Mouse (Mus musculus) forebrain, embryonic 15.5 days (tissue): ENCODE results near the gene Kcnh5. TPM values are rescaled to one million over a fixed set of nuclear protein-coding genes. Genes with fewer than 3 reads are reported as not detected.

Source experiments
- ATAC-seq: fragments of 200-750 bp; cut with Nextera tagmentation; replicated peaks from 2 replicates; pipeline ENCODE4 v1.8.0; 2017; ENCODE audit warnings: mild to moderate bottlenecking, moderate TSS enrichment, moderate library complexity
- H3K27ac ChIP-seq: fragments of 300-500 bp; sonication (generic); replicated peaks from 2 replicates; pipeline ENCODE4 v1.5.1; 2015; ENCODE audit warnings: mild to moderate bottlenecking, inconsistent platforms
- H3K27me3 ChIP-seq: fragments of 300-500 bp; sonication (generic); 2 replicates; pipeline ENCODE4 v1.6.1; 2015; ENCODE audit warnings: inconsistent platforms
- H3K36me3 ChIP-seq: fragments of 300-500 bp; sonication (generic); 2 replicates; pipeline ENCODE4 v1.6.1; 2015; ENCODE audit warnings: mild to moderate bottlenecking, inconsistent platforms
- H3K4me1 ChIP-seq: fragments of 300-500 bp; sonication (generic); 2 replicates; pipeline ENCODE4 v1.6.1; 2015; ENCODE audit warnings: inconsistent platforms
- H3K4me2 ChIP-seq: fragments of 300-500 bp; sonication (generic); replicated peaks from 2 replicates; pipeline ENCODE4 v1.6.1; 2015; ENCODE audit warnings: mild to moderate bottlenecking, inconsistent platforms
- H3K4me3 ChIP-seq: fragments of 300-500 bp; sonication (generic); 2 replicates; pipeline ENCODE4 v1.5.1; 2015; ENCODE audit warnings: mild to moderate bottlenecking, inconsistent platforms
- H3K9ac ChIP-seq: fragments of 300-500 bp; sonication (generic); replicated peaks from 2 replicates; pipeline ENCODE4 v1.6.1; 2015; ENCODE audit warnings: mild to moderate bottlenecking, inconsistent platforms
- H3K9me3 ChIP-seq: fragments of 300-500 bp; sonication (generic); 2 replicates; pipeline ENCODE4 v1.6.1; 2016; ENCODE audit warnings: inconsistent platforms
- WGBS: fragments of 180-500 bp; shearing (Covaris S2); methylation state at CpG from one replicate; pipeline ENCODE4 v1.1.7; 2015; ENCODE audit warnings: mixed read lengths; 5-methylcytosine and 5-hydroxymethylcytosine counted together
- polyA plus RNA-seq: library from polyadenylated mRNA; unstranded; fragments of >200 nt; fragmentation: Nextera tagmentation; extraction: Ambion mirVana; gene quantifications from 2 replicates; pipeline ENCODE4 v1.2.1, GENCODE M21; 2015

Gene Kcnh5
- polyA plus RNA-seq, 1 experiment from 2014 or later = 3.4 TPM

DNA sequence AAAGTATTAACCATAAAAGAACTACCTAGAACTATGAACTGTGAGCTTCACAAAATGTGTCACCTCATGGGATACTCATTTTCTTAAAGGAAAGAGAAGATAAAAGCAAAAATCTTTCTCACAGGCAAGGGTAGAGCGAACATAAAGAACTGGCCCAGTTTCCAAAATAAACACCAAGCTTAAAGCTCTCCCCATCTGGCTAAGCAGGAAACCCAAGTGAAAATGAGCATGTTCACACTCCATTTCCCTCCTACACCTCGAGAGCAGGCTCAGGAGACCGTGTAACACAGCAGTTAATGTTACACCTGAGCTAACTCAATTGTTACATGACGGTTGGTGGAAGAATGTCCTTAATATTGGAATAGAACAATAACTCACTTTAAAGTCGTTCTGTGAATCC, 100.0 kb downstream of the Kcnh5 start:
- 72% methylated on average over 5 of the region's 5 CpGs for WGBS

DNA sequence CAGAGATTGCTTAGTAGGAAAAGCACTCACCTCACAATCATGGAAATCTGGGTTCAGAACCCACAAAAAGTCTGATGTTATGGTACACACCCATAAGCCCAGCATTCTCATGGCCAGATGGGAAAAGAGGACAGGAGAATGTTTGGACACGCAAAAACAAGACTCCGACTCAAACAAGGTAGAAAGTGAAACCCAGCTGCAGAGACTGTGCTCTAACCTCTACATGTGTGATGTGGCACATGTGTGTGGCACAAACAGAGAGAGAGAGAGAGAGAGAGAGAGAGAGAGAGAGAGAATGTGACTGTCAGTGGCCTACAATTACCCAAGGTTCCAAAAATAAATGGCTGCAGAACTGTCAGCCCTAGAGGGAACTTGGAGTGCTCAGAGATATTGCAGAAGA, 106.1 kb downstream of the Kcnh5 start:
- Histone ChIP-seq H3K9me3 (no peaks in the 10 kb centered on the region), H3K36me3 (no peaks in the 10 kb centered on the region), H3K4me3 (no peak overlapping the region), H3K4me1 (no peaks in the 10 kb centered on the region), H3K9ac (no peak overlapping the region), H3K27me3 (no peaks in the 10 kb centered on the region), H3K27ac (no peak overlapping the region), H3K4me2 (no peak overlapping the region)
- WGBS = 98% methylated on average over 2 of the region's 2 CpGs
- no peak for ATAC-seq

More for the DNA sequence above, 100.0 kb downstream of the Kcnh5 start:
- Histone ChIP-seq H3K9ac (no peak overlapping the region), H3K4me3 (no peak overlapping the region), H3K4me2 (no peak overlapping the region), H3K9me3 (no peaks in the 10 kb centered on the region), H3K4me1 (no peaks in the 10 kb centered on the region), H3K27ac (no peak overlapping the region), H3K36me3 (no peaks in the 10 kb centered on the region), H3K27me3 (no peaks in the 10 kb centered on the region)
- no peak for ATAC-seq

- H3K4me1 ChIP-seq = peaks cover 18% of the 10 kb centered on the region
- no peaks in the 10 kb centered on the region for H3K36me3 ChIP-seq
- no peak overlapping the region for H3K9ac ChIP-seq
- H3K27me3 ChIP-seq = no peaks in the 10 kb centered on the region
- H3K4me3 ChIP-seq = no peak overlapping the region
- no peaks in the 10 kb centered on the region for H3K9me3 ChIP-seq
- ATAC-seq = peak; percentile 82
- H3K4me2 ChIP-seq = no peak overlapping the region
- peak overlapping the region; percentile 34; the same call in 1 of the 2 replicates for H3K27ac ChIP-seq
Measured at GRCm38 (mm10) chr12:75062571-75062970, 114.6 kb downstream of the Kcnh5 start.

- H3K27ac ChIP-seq = peak overlapping the region; percentile 11; the same call in 1 of the 2 replicates
- peaks cover 18% of the 10 kb centered on the region for H3K4me1 ChIP-seq
- H3K36me3 ChIP-seq = no peaks in the 10 kb centered on the region
- WGBS = 33% methylated on average over 4 of the region's 4 CpGs
- no peak overlapping the region for H3K4me2 ChIP-seq
- 0 out of 2 replicates have a peak, but pooled peaks have one; percentile 23 for ATAC-seq
- H3K4me3 ChIP-seq = no peak overlapping the region
- no peaks in the 10 kb centered on the region for H3K9me3 ChIP-seq
- no peaks in the 10 kb centered on the region for H3K27me3 ChIP-seq
- H3K9ac ChIP-seq = no peak overlapping the region
Measured at GRCm38 (mm10) chr12:75061731-75062130, 115.4 kb downstream of the Kcnh5 start.

DNA sequence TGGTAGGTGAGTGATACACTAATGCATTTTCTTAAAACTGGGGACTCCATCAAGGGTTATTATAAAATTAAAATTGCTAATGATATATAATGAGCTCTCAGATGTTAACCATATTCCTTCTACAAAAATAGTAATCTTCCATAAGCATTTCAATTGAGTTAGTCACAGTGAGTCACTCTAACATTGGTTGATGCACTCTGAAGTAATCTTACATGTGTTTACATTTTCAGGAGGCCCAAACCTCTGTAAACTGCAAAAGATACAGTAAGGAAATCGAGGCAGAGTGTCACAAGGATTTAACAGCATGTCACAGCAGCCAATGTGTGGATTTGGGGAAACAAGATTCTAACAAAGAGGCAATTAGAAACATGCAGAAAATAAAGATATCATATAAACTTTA, 123.4 kb downstream of the Kcnh5 start:
- no peak overlapping the region for H3K27ac ChIP-seq
- 66% methylated on average over 1 of the region's 1 CpGs for WGBS
- H3K36me3 ChIP-seq = no peaks in the 10 kb centered on the region
- H3K4me2 ChIP-seq = no peak overlapping the region
- H3K4me1 ChIP-seq = no peaks in the 10 kb centered on the region
- no peaks in the 10 kb centered on the region for H3K27me3 ChIP-seq
- no peaks in the 10 kb centered on the region for H3K9me3 ChIP-seq
- no peak for ATAC-seq
- H3K4me3 ChIP-seq = no peak overlapping the region
- no peak overlapping the region for H3K9ac ChIP-seq

DNA sequence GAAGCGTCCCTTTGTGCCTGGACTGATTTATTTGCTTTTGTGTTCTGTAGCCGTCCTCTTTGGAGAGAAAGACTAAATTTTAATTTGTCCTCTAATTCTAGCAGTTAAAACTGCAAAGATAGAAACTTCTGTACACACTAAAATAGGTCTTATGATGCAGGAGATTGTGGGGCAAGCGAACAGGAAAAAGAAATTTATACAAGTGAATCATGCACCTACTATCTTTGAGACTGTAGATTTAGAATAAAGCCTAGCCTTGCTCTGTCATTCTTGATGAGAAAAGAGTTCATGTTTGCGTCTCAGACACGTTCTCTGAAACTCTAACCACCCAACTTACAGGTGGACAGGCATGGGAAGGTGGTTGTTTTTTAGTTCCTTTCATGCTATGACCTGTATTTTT, 140.4 kb downstream of the Kcnh5 start:
- H3K27ac ChIP-seq = no peak overlapping the region
- H3K4me3 ChIP-seq = no peak overlapping the region
- H3K4me2 ChIP-seq = no peak overlapping the region
- WGBS = 91% methylated on average over 5 of the region's 5 CpGs
- no peaks in the 10 kb centered on the region for H3K27me3 ChIP-seq
- H3K9ac ChIP-seq = no peak overlapping the region
- peaks cover 3% of the 10 kb centered on the region; the same call in 1 of the 2 replicates for H3K4me1 ChIP-seq
- no peaks in the 10 kb centered on the region for H3K9me3 ChIP-seq
- H3K36me3 ChIP-seq = no peaks in the 10 kb centered on the region
- no peak for ATAC-seq

DNA sequence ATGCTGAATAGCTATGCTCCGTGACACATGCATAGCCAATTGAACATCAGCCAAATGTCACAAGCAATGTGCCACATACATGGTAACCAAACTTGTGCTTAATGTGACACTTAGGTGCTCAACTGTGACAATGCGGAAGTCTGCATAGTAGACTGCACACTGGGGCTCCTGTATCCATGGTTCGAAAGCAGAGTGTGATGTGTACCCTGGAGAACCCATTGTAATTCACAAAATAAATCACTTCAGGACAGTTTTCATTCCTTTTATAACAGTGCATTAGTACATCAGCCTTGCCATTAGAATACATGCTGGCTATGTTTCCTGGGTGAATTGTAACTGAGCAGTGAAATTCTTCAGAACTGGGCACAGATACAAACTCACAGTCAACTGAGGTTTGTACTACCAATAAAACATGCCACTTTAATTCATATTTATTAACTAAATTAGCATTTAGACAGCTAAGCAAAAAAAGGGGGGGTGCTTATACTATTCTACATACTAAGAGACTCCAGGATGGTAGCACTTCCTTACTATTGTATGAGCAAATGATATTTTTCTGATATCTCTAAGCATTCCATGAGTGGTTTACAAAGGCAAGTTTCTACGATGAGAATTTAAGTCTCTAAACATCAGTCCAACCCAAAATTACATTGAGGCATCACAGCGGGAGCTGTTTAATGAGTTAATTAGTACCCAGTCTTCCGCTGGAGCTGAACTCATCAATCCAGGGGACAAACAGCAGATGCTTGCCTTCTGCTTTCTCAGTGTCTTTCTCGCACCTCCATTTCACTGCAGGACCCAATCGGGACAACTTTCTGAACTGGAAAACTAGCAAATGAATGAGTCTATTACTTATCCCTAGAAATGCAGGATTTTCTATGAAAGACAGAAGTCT, 144.9 kb downstream of the Kcnh5 start:
- H3K27me3 ChIP-seq = no peaks in the 10 kb centered on the region
- 52% methylated on average over 8 of the region's 8 CpGs for WGBS
- no peaks in the 10 kb centered on the region for H3K9me3 ChIP-seq
- H3K27ac ChIP-seq = no peak overlapping the region
- no peak overlapping the region for H3K4me2 ChIP-seq
- 0 out of 2 replicates have a peak, but pooled peaks have one; percentile 13 for ATAC-seq
- H3K9ac ChIP-seq = no peak overlapping the region
- no peak overlapping the region for H3K4me3 ChIP-seq
- peaks cover 3% of the 10 kb centered on the region; the same call in 1 of the 2 replicates for H3K4me1 ChIP-seq
- no peaks in the 10 kb centered on the region for H3K36me3 ChIP-seq

DNA sequence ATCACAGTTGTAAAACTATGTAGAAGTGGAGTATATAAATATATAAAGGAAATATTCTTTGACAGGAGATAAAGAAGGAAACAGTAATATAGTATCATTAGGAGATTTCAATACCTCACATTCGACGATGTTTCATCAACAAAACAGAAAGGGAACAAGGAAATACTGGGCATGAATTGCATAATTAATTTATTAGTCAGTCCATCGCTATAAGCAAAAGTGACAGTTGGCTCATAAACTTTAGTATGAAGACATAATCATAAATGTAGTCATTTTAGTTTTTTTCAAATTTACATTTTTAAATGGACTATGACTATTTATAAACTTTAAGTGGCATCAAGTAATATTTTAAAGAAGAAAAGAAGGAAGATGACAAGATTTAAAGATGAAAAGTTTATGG, 205.9 kb downstream of the Kcnh5 start:
- H3K36me3 ChIP-seq = no peaks in the 10 kb centered on the region
- H3K4me2 ChIP-seq = no peak overlapping the region
- H3K4me1 ChIP-seq = no peaks in the 10 kb centered on the region
- no peaks in the 10 kb centered on the region for H3K27me3 ChIP-seq
- no peaks in the 10 kb centered on the region for H3K9me3 ChIP-seq
- WGBS = 93% methylated on average over 3 of the region's 3 CpGs
- no peak for ATAC-seq
- no peak overlapping the region for H3K27ac ChIP-seq
- no peak overlapping the region for H3K4me3 ChIP-seq
- no peak overlapping the region for H3K9ac ChIP-seq

DNA sequence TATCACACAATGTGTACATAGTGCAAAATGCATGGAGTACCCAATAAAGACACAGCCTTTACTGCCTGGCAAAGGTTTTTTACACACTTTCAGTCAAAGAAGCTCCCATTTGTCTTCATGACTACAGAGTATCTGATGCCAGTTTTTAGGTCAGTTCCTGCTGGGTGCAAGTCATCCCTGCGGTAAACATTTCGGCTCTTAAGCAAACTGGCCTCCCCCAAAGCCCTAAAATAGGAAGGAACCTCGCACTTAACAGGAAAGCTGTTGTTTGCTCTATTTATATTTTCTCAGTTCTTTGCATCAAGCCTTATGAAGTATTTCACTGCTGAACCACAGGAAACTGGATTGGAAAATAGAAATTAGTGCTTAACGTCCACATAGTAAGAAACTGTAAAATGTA, 207.7 kb downstream of the Kcnh5 start:
- no peak for ATAC-seq
- no peaks in the 10 kb centered on the region for H3K27me3 ChIP-seq
- no peaks in the 10 kb centered on the region for H3K36me3 ChIP-seq
- no peaks in the 10 kb centered on the region for H3K4me1 ChIP-seq
- H3K9ac ChIP-seq = no peak overlapping the region
- no peak overlapping the region for H3K4me2 ChIP-seq
- H3K9me3 ChIP-seq = no peaks in the 10 kb centered on the region
- H3K4me3 ChIP-seq = no peak overlapping the region
- WGBS = 89% methylated on average over 4 of the region's 4 CpGs
- no peak overlapping the region for H3K27ac ChIP-seq

DNA sequence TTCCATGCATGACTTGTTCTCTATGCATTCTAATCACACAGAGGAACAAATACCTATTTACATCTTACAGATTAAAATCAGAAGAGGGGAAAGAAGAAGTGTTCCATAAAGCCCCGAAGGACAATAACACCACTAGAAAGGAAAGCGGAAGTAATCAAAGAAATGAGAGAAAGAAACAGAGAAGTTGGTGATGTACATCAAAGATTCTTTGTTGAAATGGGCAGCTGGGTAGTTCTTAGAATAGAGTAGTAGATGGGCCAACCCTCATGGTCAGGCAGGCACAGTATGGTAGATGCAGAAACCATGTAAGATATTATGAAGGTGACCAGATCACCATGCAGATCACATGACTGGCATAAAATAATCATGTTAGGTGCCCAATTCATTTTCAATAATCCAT, 210.9 kb downstream of the Kcnh5 start:
- Histone ChIP-seq H3K27ac (no peak overlapping the region), H3K4me3 (no peak overlapping the region), H3K4me2 (no peak overlapping the region), H3K4me1 (no peaks in the 10 kb centered on the region), H3K9me3 (no peaks in the 10 kb centered on the region), H3K36me3 (no peaks in the 10 kb centered on the region), H3K9ac (no peak overlapping the region), H3K27me3 (no peaks in the 10 kb centered on the region)
- 45% methylated on average over 2 of the region's 2 CpGs for WGBS
- ATAC-seq = no peak

GRCm38 (mm10) chr12:74952661-74953060, 224.5 kb downstream of the Kcnh5 start:
- 55% methylated on average over 2 of the region's 2 CpGs for WGBS
- no peak overlapping the region for H3K9ac ChIP-seq
- ATAC-seq = no peak
- H3K27me3 ChIP-seq = no peaks in the 10 kb centered on the region
- H3K4me2 ChIP-seq = no peak overlapping the region
- H3K4me1 ChIP-seq = peaks cover 10% of the 10 kb centered on the region
- H3K4me3 ChIP-seq = no peak overlapping the region
- H3K36me3 ChIP-seq = no peaks in the 10 kb centered on the region
- no peaks in the 10 kb centered on the region for H3K9me3 ChIP-seq
- H3K27ac ChIP-seq = no peak overlapping the region

DNA sequence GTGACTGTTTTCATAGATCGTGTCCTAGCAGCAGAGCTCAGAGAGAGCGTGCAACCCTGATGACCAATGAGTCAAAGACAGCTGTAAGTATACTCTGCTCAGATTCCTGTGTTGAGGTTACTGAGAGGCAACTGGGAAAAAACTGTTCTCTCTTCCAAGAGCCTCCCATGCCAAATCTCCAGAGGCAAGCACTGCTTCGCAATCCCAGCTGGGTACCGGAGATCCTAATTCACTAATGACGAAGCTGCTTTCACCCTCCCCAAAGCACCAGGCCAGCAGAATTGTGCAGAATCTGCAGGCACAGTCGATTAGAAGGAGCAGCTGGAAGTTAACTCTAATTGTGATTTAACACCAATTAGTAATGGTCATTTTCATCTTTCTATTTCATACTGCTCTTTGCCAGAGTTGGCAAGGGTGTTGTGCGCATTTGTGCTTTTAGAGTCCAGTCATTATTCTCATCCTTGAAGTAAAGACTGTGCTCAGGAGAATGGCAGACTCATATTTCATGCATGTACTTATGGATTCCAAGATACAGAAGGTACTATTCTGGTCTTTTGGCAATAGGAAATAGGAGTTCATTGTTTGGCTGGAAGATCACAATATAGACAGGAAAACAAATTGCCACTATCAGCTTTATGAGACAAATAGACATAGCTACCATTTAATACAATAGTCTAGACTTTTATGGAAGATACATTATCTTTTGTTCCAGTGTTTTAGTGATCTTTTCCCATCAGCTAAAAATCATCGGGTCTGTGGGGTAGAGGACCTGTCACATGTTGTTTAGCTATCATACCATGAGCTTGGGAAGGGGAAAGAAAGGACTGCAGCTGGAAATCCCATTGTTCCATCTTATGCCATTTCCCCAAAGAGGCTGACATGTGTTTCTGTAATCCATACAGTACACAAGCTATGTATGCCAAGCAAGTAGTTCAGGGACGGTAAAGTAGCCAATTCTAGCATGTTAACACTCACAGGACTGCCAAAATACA, 225.7 kb downstream of the Kcnh5 start:
- no peaks in the 10 kb centered on the region for H3K36me3 ChIP-seq
- H3K27ac ChIP-seq = no peak overlapping the region
- 0 out of 2 replicates have a peak overlapping the region, but pooled peaks have one; percentile 4 for H3K9ac ChIP-seq
- WGBS = 50% methylated on average over 9 of the region's 9 CpGs
- no peaks in the 10 kb centered on the region for H3K27me3 ChIP-seq
- no peaks in the 10 kb centered on the region for H3K9me3 ChIP-seq
- no peak overlapping the region for H3K4me3 ChIP-seq
- H3K4me1 ChIP-seq = peaks cover 10% of the 10 kb centered on the region
- no peak overlapping the region for H3K4me2 ChIP-seq
- peak; percentile 64; the same call in 1 of the 2 replicates for ATAC-seq
